ENCODE assay signal across 18 mouse cellular contexts in the genomic region with DNA sequence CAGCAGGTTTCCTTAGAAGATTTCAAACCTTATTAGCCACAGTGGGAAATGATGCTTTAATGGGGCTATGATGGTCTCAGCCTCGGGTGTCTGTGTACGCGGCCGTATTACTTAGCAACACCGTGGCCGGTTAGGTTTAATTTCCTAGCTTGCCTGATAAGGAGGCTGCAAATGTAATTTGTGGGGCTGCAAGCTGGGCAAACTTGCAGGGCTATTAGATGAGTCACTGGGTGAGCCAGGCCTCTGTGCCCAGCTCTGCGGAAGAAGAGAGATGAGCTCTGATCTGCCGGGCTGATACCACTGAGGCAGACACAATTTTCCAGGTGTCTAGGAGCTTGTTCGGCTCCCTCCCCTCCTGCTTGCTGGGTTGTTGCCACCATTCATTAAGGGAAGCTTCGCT. TPM values are rescaled to one million over a fixed set of nuclear protein-coding genes. Genes with fewer than 3 reads are reported as not detected.
DNase-seq lines count a peak whose midpoint lies in the region; ATAC-seq and TF ChIP-seq lines count a peak whose summit lies in the region.
"Had no signal": no experiment of that assay in that cellular context is flagged by ENCODE, and none has a peak within 500 bp of the region (broad histone marks: within the 10 kb centered on the region; RNA-seq: fewer than 3 reads in every experiment).

No protein-coding gene starts in this region.

- H3K4me2 ChIP-seq in forebrain, postnatal 0 days (ENCODE audit: low read depth): no peak overlapping the region
- H3K4me2 ChIP-seq in forebrain, embryonic 12.5 days: no peak overlapping the region
- no peak overlapping the region for H3K4me2 ChIP-seq in midbrain, embryonic 16.5 days (ENCODE audit: low read length)
- H3K4me2 ChIP-seq: heart, embryonic 15.5 days had no signal

- no peaks in the 10 kb centered on the region for H3K36me3 ChIP-seq in forebrain, postnatal 0 days (ENCODE audit: insufficient read depth)
- no peaks in the 10 kb centered on the region for H3K36me3 ChIP-seq in forebrain, embryonic 12.5 days (replicated peaks)
- no peaks in the 10 kb centered on the region for H3K36me3 ChIP-seq in midbrain, embryonic 16.5 days (ENCODE audit: control insufficient read depth, insufficient read depth, low read length)
- no peaks in the 10 kb centered on the region for H3K36me3 ChIP-seq in thymus, adult 2 months (ENCODE audit: control insufficient read depth, insufficient read depth, low read length)
- H3K36me3 ChIP-seq: G1E; heart, embryonic 15.5 days had no signal

- ATAC-seq in forebrain, postnatal 0 days: peak; percentile 20; the same call in 1 of the 2 replicates
- ATAC-seq in forebrain, embryonic 12.5 days (ENCODE audit: low FRiP score): no peak
- peak; percentile 68 for ATAC-seq in midbrain, embryonic 16.5 days
- ATAC-seq: inflammation-experienced regulatory T-cells, adult 6 months had no signal

- H3K4me3 ChIP-seq in forebrain, postnatal 0 days (ENCODE audit: low read depth, low read length): no peak overlapping the region
- no peak overlapping the region for H3K4me3 ChIP-seq in forebrain, embryonic 12.5 days (replicated peaks)
- no peak overlapping the region for H3K4me3 ChIP-seq in midbrain, embryonic 16.5 days (ENCODE audit: low read depth, low read length)
- no peak overlapping the region for H3K4me3 ChIP-seq in thymus, adult 2 months (ENCODE audit: control insufficient read depth, insufficient read depth, low read length)
- H3K4me3 ChIP-seq: heart, embryonic 15.5 days had no signal

- no peak for TF ChIP-seq CTCF in forebrain, postnatal 0 days (IDR thresholded peaks at IDR 0.05; ENCODE audit: low read depth)
- TF ChIP-seq CTCF in thymus, adult 2 months (IDR thresholded peaks at IDR 0.05; ENCODE audit: borderline replicate concordance, control insufficient read depth, extremely low read depth, insufficient read depth, low read length, poor library complexity): no peak

- no peak overlapping the region for H3K9ac ChIP-seq in forebrain, postnatal 0 days
- H3K9ac ChIP-seq in forebrain, embryonic 12.5 days: no peak overlapping the region
- H3K9ac ChIP-seq in midbrain, embryonic 16.5 days (ENCODE audit: low read depth, low read length): no peak overlapping the region
- H3K9ac ChIP-seq: heart, embryonic 15.5 days had no signal

- H3K9me3 ChIP-seq in forebrain, postnatal 0 days (ENCODE audit: low read length): no peaks in the 10 kb centered on the region
- no peaks in the 10 kb centered on the region for H3K9me3 ChIP-seq in forebrain, embryonic 12.5 days
- H3K9me3 ChIP-seq in midbrain, embryonic 16.5 days (replicated peaks; ENCODE audit: control insufficient read depth, low read length, poor library complexity, severe bottlenecking): no peaks in the 10 kb centered on the region
- H3K9me3 ChIP-seq: G1E; heart, embryonic 15.5 days had no signal

- no peaks in the 10 kb centered on the region for H3K27me3 ChIP-seq in forebrain, postnatal 0 days (ENCODE audit: insufficient read depth, low read length)
- H3K27me3 ChIP-seq in forebrain, embryonic 12.5 days: no peaks in the 10 kb centered on the region
- no peaks in the 10 kb centered on the region for H3K27me3 ChIP-seq in midbrain, embryonic 16.5 days (ENCODE audit: control insufficient read depth, insufficient read depth, low read depth, low read length)
- no peaks in the 10 kb centered on the region for H3K27me3 ChIP-seq in thymus, adult 2 months (ENCODE audit: control insufficient read depth, insufficient read depth, low read length)
- H3K27me3 ChIP-seq: heart, embryonic 15.5 days had no signal

- no peak for TF ChIP-seq POLR2A in thymus, adult 2 months (IDR thresholded peaks at IDR 0.05; ENCODE audit: control insufficient read depth, extremely low read depth, insufficient read depth, low read length, poor library complexity)

- 78% methylated on average over 10 of the region's 10 CpGs for WGBS in forebrain, postnatal 0 days
- 83% methylated on average over 10 of the region's 10 CpGs for WGBS in forebrain, embryonic 12.5 days
- WGBS in midbrain, embryonic 16.5 days: 68% methylated on average over 10 of the region's 10 CpGs
- 92% methylated on average over 10 of the region's 10 CpGs for WGBS in thymus, adult 2 months

- no peak overlapping the region for H3K27ac ChIP-seq in forebrain, postnatal 0 days (ENCODE audit: low read depth, low read length)
- H3K27ac ChIP-seq in forebrain, embryonic 12.5 days: no peak overlapping the region
- H3K27ac ChIP-seq in midbrain, embryonic 16.5 days (ENCODE audit: low read length): no peak overlapping the region
- no peak overlapping the region for H3K27ac ChIP-seq in thymus, adult 2 months (ENCODE audit: control insufficient read depth, insufficient read depth, low read length)
- H3K27ac ChIP-seq: heart, embryonic 15.5 days had no signal

- DNase-seq in forebrain, postnatal 0 days: no peak
- DNase-seq in 416B (ENCODE audit: low read depth) (peak; percentile 70), adipocyte (ENCODE audit: low spot score) (no peak)
- peak; percentile 17 to 31 for DNase-seq in adrenal gland, postnatal 36 days
- DNase-seq in yolk sac, embryonic 10.5 days (ENCODE audit: low spot score): no peak
- DNase-seq in thymus, adult 2 months: no peak
- DNase-seq: B cell, adult 2 months; cerebellum, adult 18-20 months; embryo, embryonic 11 days; kidney, postnatal 4 days; lung, adult 2 months; right cerebral cortex, postnatal 14 days; thymus, postnatal 4 days had no signal

- no peaks in the 10 kb centered on the region for H3K4me1 ChIP-seq in forebrain, postnatal 0 days (ENCODE audit: insufficient read depth)
- no peaks in the 10 kb centered on the region for H3K4me1 ChIP-seq in forebrain, embryonic 12.5 days
- 0 out of 2 replicates have a peak, but pooled peaks cover 3% of the 10 kb centered on the region for H3K4me1 ChIP-seq in midbrain, embryonic 16.5 days (ENCODE audit: control insufficient read depth, insufficient read depth, low read length)
- H3K4me1 ChIP-seq in thymus, adult 2 months (replicated peaks; ENCODE audit: control insufficient read depth, insufficient read depth, low read length): no peaks in the 10 kb centered on the region
- H3K4me1 ChIP-seq: heart, embryonic 15.5 days had no signal

RNA-seq across cellular contexts. Expression of a gene that starts 55.3 kb away (rescaled TPM):
- 3.7 and 3.8 TPM in 2 replicates for total RNA-seq in forebrain, postnatal 0 days (2014; rRNA removed)
- 1.5 and 1.7 TPM in 2 replicates for polyA plus RNA-seq in forebrain, postnatal 0 days (2015; fragmentation: Nextera tagmentation; extraction: Ambion mirVana)
- 1.4 and 1.6 TPM in 2 replicates for polyA plus RNA-seq in forebrain, embryonic 12.5 days (2016; fragmentation: Nextera tagmentation; extraction: Ambion mirVana)
- total RNA-seq in adrenal gland, postnatal 36 days (2021): 10 to 100 TPM; 75.6 to 78.0 TPM
- 5.3 and 6.0 TPM in 2 replicates for polyA plus RNA-seq in midbrain, embryonic 16.5 days (2015; fragmentation: Nextera tagmentation; extraction: Ambion mirVana)
- 15.5 and 16.8 TPM in 2 replicates for polyA plus RNA-seq in thymus, adult 2 months (2012; rRNA removed)

Comparison
In these comparisons a context has a peak if more than half of its experiments do, and no peak if none do; other contexts are left out.
1. DNase-seq: peak in 416B (single experiment) and adrenal gland, postnatal 36 days (2 of 2); none in forebrain, postnatal 0 days (single experiment), yolk sac, embryonic 10.5 days (single experiment), thymus, adult 2 months (single experiment) and adipocyte (single experiment).